Mouse (Mus musculus): Measurements from ENCODE around the gene Gm15127. TPM values are rescaled to one million over a fixed set of nuclear protein-coding genes. Genes with fewer than 3 reads are reported as not detected.

The Gm15127 gene
- not detected for polyA plus RNA-seq (2014; fragmentation: Illumina TruSeq; extraction: RNeasy Lipid Tissue Mini Kit (QIAGEN cat#74804); ENCODE audit: insufficient read depth, low read depth, low replicate concordance)

DNA sequence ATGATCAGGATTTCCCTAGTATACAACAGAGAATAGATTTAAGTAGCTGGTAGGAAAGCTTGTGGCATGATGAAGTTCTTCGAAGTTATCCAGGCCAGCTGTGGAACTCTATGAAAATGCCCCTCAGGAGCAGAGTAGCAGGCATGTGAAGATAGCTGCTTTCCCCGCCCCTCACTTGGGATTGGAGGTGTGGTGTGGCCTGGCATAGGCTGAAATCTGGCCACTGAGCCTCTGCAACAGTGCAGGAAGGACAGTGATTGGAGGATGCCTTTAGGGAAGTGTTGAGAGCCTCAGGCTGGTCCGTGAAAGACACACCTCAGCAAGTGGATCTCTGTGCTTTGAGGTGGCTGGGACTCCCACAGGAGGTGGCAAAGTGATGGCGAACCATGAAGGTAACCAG is at the start of gene Gm15127:
Gene Gm15127 (plus strand): TSS at position 301 of the 400 bp plus-strand sequence.

DNA sequence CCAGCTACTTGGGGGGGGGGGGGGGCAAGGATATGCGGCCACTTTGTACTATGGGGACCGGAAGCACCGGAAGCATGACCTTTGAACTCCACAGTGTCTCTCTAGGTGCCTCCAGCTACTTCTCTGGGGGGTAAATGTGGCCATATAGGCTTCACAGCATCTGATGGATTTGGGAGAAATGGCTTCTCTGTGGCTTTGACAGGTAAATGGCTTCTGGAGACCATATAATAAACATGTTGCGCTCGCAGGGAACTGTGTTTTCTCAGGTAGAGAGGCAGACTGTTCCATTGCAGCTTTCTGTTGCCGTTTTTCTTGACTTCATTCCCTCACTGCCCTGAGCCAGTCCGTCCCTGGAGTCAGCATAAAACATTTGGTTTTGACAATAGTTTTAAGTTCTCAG is 48.3 kb upstream of the Gm15127 start, which contains the start of gene Gm8334:
Gene Gm8334 (minus strand): TSS at position 101 of the 400 bp plus-strand sequence.

Other genes with a start within 250 kb of the Gm15127 start
- gene Gm15114, start 174.6 kb upstream of the Gm15127 start, polyA plus RNA-seq (2014; fragmentation: Illumina TruSeq; extraction: RNeasy Lipid Tissue Mini Kit (QIAGEN cat#74804); ENCODE audit: insufficient read depth, low read depth, low replicate concordance): not detected
- not detected for gene Gm8334, start 48.4 kb upstream of the Gm15127 start, polyA plus RNA-seq (2014; fragmentation: Illumina TruSeq; extraction: RNeasy Lipid Tissue Mini Kit (QIAGEN cat#74804); ENCODE audit: insufficient read depth, low read depth, low replicate concordance)
- gene Luzp4, start 194.0 kb downstream of the Gm15127 start, polyA plus RNA-seq (2014; fragmentation: Illumina TruSeq; extraction: RNeasy Lipid Tissue Mini Kit (QIAGEN cat#74804); ENCODE audit: insufficient read depth, low read depth, low replicate concordance): not detected

Data from lung, adult 10 weeks (tissue).